Mouse (Mus musculus) small intestine, adult 2 months (tissue): ENCODE results near the gene 2010111I01Rik.

Experiments
- CTCF ChIP-seq: fragments of 200-500 bp; IDR thresholded peaks from 2 replicates; pipeline ENCODE4 v1.5.1; 2012; ENCODE audit warnings: low read depth, mild to moderate bottlenecking, control low read depth, inconsistent platforms, low read length, moderate library complexity, mixed read lengths; ENCODE audit not compliant: insufficient replicate concordance, insufficient read length; ENCODE audit errors: extremely low read depth
- POLR2A ChIP-seq: fragments of 200-500 bp; IDR thresholded peaks from 2 replicates; pipeline ENCODE4 v1.6.1; 2012; ENCODE audit warnings: low read depth, mild to moderate bottlenecking, control low read depth, inconsistent platforms, low read length, moderate library complexity

- TF ChIP-seq POLR2A (no peak), CTCF (no peak)
These were observed 281.7 kb downstream of the 2010111I01Rik start for GRCm38 (mm10) chr13:63246332-63246940.
